Mouse (Mus musculus): Measurements from ENCODE around the gene Cops7a. TPM values are rescaled to one million over a fixed set of nuclear protein-coding genes. Genes with fewer than 3 reads are reported as not detected.

Cops7a gene
- polyA plus RNA-seq, 1 experiment = 199 TPM

DNA sequence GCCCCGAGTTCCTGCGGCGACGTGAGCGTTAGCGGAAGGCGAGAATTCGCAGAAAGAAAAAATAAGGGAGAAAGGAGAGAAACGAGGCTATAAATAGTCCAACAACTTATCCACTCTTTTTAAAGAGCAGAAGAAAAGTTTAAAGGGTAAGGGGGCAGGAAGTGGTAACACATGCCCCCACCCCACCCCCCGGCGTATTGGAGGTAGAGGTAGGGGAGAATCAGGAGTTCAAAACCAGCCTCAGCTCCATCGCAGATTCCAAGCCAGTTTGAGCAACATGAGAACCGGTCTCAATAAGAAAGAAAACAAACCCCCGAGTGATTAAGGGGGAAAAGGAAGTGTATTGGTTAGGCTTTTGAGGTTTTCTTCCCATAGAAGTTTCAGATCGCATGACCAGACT is 409 bp upstream of the Cops7a start:
- TF ChIP-seq CTCF (IDR thresholded peaks at IDR 0.05; ENCODE audit: borderline replicate concordance, control insufficient read depth, extremely low read depth, insufficient read depth, low read length, poor library complexity) (no peak), POLR2A (IDR thresholded peaks at IDR 0.05; ENCODE audit: control insufficient read depth, extremely low read depth, insufficient read depth, low read length, poor library complexity) (no peak)
- peaks cover 7% of the 10 kb centered on the region for H3K4me1 ChIP-seq (replicated peaks; ENCODE audit: control insufficient read depth, insufficient read depth, low read length)
- under 1% methylated on average over 15 of the region's 15 CpGs for WGBS
- H3K27me3 ChIP-seq (ENCODE audit: control insufficient read depth, insufficient read depth, low read length) = no peaks in the 10 kb centered on the region
- peak overlapping the region; percentile 55 for H3K4me3 ChIP-seq (ENCODE audit: control insufficient read depth, insufficient read depth, low read length)
- H3K36me3 ChIP-seq (ENCODE audit: control insufficient read depth, insufficient read depth, low read length) = no peaks in the 10 kb centered on the region
- no peak for DNase-seq
- H3K27ac ChIP-seq (ENCODE audit: control insufficient read depth, insufficient read depth, low read length) = peak overlapping the region; percentile 86

- Histone ChIP-seq H3K27me3 (ENCODE audit: control insufficient read depth, insufficient read depth, low read length) (no peaks in the 10 kb centered on the region), H3K27ac (ENCODE audit: control insufficient read depth, insufficient read depth, low read length) (no peak overlapping the region), H3K4me3 (ENCODE audit: control insufficient read depth, insufficient read depth, low read length) (peak overlapping the region; percentile 55), H3K4me1 (replicated peaks; ENCODE audit: control insufficient read depth, insufficient read depth, low read length) (peaks cover 7% of the 10 kb centered on the region), H3K36me3 (ENCODE audit: control insufficient read depth, insufficient read depth, low read length) (peaks cover 4% of the 10 kb centered on the region; the same call in 1 of the 2 replicates)
- 7% methylated on average over 16 of the region's 16 CpGs for WGBS
- no peak for DNase-seq
- no peak for TF ChIP-seq CTCF (IDR thresholded peaks at IDR 0.05; ENCODE audit: borderline replicate concordance, control insufficient read depth, extremely low read depth, insufficient read depth, low read length, poor library complexity)
Measured at GRCm38 (mm10) chr6:124964638-124965037, 700 bp downstream of the Cops7a start.

DNA sequence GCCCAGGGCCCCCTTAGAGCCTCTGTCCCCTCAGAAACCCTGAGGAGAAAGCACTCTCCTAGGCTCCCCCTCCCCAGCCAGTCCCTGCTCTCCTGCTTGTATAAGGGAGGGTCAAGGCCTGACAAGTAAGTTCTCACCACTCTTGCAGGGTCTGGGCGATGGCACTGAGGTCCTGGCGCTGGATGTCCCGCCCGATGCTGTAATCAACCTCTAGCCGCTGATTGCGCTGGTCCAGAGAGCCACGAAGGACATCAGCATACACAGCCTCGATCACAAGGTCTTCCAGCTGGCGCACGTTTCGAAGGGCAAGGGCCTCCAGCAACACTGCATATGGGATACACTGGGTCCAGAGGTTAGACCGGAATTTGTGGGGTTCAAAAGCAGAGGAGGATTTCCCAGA is 4.3 kb downstream of the Cops7a start:
- 96% methylated on average over 12 of the region's 12 CpGs for WGBS
- no peaks in the 10 kb centered on the region for H3K27me3 ChIP-seq (ENCODE audit: control insufficient read depth, insufficient read depth, low read length)
- TF ChIP-seq CTCF (IDR thresholded peaks at IDR 0.05; ENCODE audit: borderline replicate concordance, control insufficient read depth, extremely low read depth, insufficient read depth, low read length, poor library complexity) (no peak), POLR2A (IDR thresholded peaks at IDR 0.05; ENCODE audit: control insufficient read depth, extremely low read depth, insufficient read depth, low read length, poor library complexity) (no peak)
- H3K36me3 ChIP-seq (ENCODE audit: control insufficient read depth, insufficient read depth, low read length) = peaks cover 17% of the 10 kb centered on the region
- H3K27ac ChIP-seq (ENCODE audit: control insufficient read depth, insufficient read depth, low read length) = no peak overlapping the region
- H3K4me3 ChIP-seq (ENCODE audit: control insufficient read depth, insufficient read depth, low read length) = no peak overlapping the region
- DNase-seq = no peak
- H3K4me1 ChIP-seq (replicated peaks; ENCODE audit: control insufficient read depth, insufficient read depth, low read length) = peaks cover 7% of the 10 kb centered on the region

DNA sequence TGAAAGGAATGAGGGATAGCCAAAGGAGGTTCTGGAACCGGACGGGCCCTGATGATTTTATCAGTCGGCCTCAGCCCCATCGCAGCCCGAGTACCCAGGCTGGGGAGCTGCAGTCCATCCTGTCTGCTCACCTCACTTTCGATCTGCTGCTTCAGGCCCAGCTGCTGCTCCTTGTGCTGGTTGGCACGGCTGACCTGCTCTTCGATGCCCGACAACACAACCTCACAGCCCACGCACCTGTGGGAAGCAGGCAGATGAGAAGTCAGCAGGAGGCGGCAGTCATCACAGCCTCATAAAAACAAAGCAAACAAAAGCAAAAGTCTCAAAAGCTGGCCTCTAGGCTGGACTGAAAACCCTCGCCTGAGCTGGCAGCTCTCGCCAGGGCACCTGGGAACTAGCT is 5.4 kb downstream of the Cops7a start:
- peaks cover 17% of the 10 kb centered on the region for H3K36me3 ChIP-seq (ENCODE audit: control insufficient read depth, insufficient read depth, low read length)
- WGBS = 98% methylated on average over 13 of the region's 13 CpGs
- no peak for DNase-seq

DNA sequence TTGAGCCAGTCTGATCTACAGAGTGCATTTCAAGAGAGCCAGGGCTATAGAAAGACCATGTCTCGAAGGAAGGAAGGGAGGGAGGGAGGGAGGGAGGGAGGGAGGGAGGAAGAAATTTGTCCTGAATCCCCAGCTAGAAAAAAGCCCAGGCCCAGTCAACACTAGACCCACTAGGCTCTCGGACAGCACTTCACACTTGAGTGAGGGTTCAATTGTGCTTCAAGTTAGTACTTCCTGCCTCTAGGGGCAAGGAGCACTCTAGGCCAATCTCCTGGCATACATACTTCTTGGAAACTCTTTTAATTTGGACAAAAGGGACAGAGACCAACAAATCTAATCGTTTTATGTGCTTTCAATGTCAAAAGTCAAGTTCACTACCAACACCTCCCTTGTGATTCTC is 7.2 kb downstream of the Cops7a start:
- no peak for TF ChIP-seq CTCF (IDR thresholded peaks at IDR 0.05; ENCODE audit: borderline replicate concordance, control insufficient read depth, extremely low read depth, insufficient read depth, low read length, poor library complexity)
- no peak for TF ChIP-seq POLR2A (IDR thresholded peaks at IDR 0.05; ENCODE audit: control insufficient read depth, extremely low read depth, insufficient read depth, low read length, poor library complexity)
- H3K4me3 ChIP-seq (ENCODE audit: control insufficient read depth, insufficient read depth, low read length) = no peak overlapping the region
- DNase-seq = no peak
- no peaks in the 10 kb centered on the region for H3K4me1 ChIP-seq (replicated peaks; ENCODE audit: control insufficient read depth, insufficient read depth, low read length)
- no peak overlapping the region for H3K27ac ChIP-seq (ENCODE audit: control insufficient read depth, insufficient read depth, low read length)
- H3K36me3 ChIP-seq (ENCODE audit: control insufficient read depth, insufficient read depth, low read length) = peaks cover 17% of the 10 kb centered on the region
- no peaks in the 10 kb centered on the region for H3K27me3 ChIP-seq (ENCODE audit: control insufficient read depth, insufficient read depth, low read length)
- WGBS = 92% methylated on average over 3 of the region's 3 CpGs

More for the DNA sequence above, 5.4 kb downstream of the Cops7a start:
- Histone ChIP-seq H3K4me1 (replicated peaks; ENCODE audit: control insufficient read depth, insufficient read depth, low read length) (peaks cover 6% of the 10 kb centered on the region), H3K27ac (ENCODE audit: control insufficient read depth, insufficient read depth, low read length) (no peak overlapping the region), H3K4me3 (ENCODE audit: control insufficient read depth, insufficient read depth, low read length) (no peak overlapping the region), H3K27me3 (ENCODE audit: control insufficient read depth, insufficient read depth, low read length) (no peaks in the 10 kb centered on the region)
- TF ChIP-seq POLR2A (IDR thresholded peaks at IDR 0.05; ENCODE audit: control insufficient read depth, extremely low read depth, insufficient read depth, low read length, poor library complexity) (no peak), CTCF (IDR thresholded peaks at IDR 0.05; ENCODE audit: borderline replicate concordance, control insufficient read depth, extremely low read depth, insufficient read depth, low read length, poor library complexity) (no peak)

GRCm38 (mm10) chr6:124955212-124955611 is 10.1 kb downstream of the Cops7a start:
- no peak overlapping the region for H3K4me3 ChIP-seq (ENCODE audit: control insufficient read depth, insufficient read depth, low read length)
- TF ChIP-seq POLR2A (IDR thresholded peaks at IDR 0.05; ENCODE audit: control insufficient read depth, extremely low read depth, insufficient read depth, low read length, poor library complexity) (no peak), CTCF (IDR thresholded peaks at IDR 0.05; ENCODE audit: borderline replicate concordance, control insufficient read depth, extremely low read depth, insufficient read depth, low read length, poor library complexity) (no peak)
- no peak for DNase-seq
- 95% methylated on average over 4 of the region's 4 CpGs for WGBS
- H3K27me3 ChIP-seq (ENCODE audit: control insufficient read depth, insufficient read depth, low read length) = no peaks in the 10 kb centered on the region
- H3K27ac ChIP-seq (ENCODE audit: control insufficient read depth, insufficient read depth, low read length) = no peak overlapping the region
- no peaks in the 10 kb centered on the region for H3K4me1 ChIP-seq (replicated peaks; ENCODE audit: control insufficient read depth, insufficient read depth, low read length)
- peaks cover 17% of the 10 kb centered on the region for H3K36me3 ChIP-seq (ENCODE audit: control insufficient read depth, insufficient read depth, low read length)
